In the genomic region with DNA sequence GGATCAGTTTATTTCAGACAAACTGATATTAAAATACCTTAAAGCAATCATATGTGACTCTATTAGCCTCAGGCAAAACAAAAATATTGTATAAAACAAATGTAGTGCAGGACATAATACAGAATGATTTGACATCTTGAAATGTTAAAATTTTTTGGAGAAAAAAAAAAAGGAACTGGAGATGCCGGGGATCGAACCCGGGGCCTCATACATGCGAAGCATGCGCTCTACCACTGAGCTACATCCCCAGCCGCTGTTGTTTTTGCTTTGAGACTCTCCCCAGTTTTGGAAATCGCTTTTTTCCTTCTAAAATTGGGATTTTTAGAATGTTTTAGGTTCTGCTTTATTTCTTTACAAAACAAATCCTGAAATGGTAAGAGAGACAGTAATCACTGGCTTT, we compare ENCODE assay signal across 8 mouse cellular contexts. TPM values are rescaled to one million over a fixed set of nuclear protein-coding genes. Genes with fewer than 3 reads are reported as not detected.
DNase-seq lines count a peak whose midpoint lies in the region; ATAC-seq lines count a peak whose summit lies in the region.

No protein-coding gene starts in this region.

- H3K27ac ChIP-seq in embryonic facial prominence, embryonic 11.5 days (replicated peaks; ENCODE audit: low read depth, low read length) = no peak overlapping the region
- H3K27ac ChIP-seq in heart, embryonic 16.5 days (ENCODE audit: low read length) = no peak overlapping the region; the same call in 1 of the 2 replicates
- H3K27ac ChIP-seq in macrophage = no peak overlapping the region
- no peak overlapping the region for H3K27ac ChIP-seq in stomach, embryonic 14.5 days (ENCODE audit: low read length)

- no peaks in the 10 kb centered on the region for H3K27me3 ChIP-seq in embryonic facial prominence, embryonic 11.5 days (ENCODE audit: control insufficient read depth, insufficient read depth, low read length)
- H3K27me3 ChIP-seq in heart, embryonic 16.5 days (ENCODE audit: control insufficient read depth, insufficient read depth, low read length) = no peaks in the 10 kb centered on the region
- H3K27me3 ChIP-seq in stomach, embryonic 14.5 days (ENCODE audit: control insufficient read depth, insufficient read depth, low read length) = no peaks in the 10 kb centered on the region

- no peak for ATAC-seq in embryonic facial prominence, embryonic 11.5 days (replicated peaks; ENCODE audit: insufficient number of reproducible peaks, low FRiP score, low TSS enrichment, low read depth)
- ATAC-seq in heart, embryonic 16.5 days (replicated peaks; ENCODE audit: extremely low read depth, insufficient read depth, low FRiP score) = peak; percentile 52
- peak; percentile 29; the same call in 1 of the 2 replicates for ATAC-seq in stomach, embryonic 14.5 days (ENCODE audit: insufficient number of reproducible peaks, insufficient read depth, low FRiP score, low read depth)

- no peaks in the 10 kb centered on the region for H3K9me3 ChIP-seq in embryonic facial prominence, embryonic 11.5 days (replicated peaks; ENCODE audit: control insufficient read depth, low read length)
- H3K9me3 ChIP-seq in heart, embryonic 16.5 days (replicated peaks; ENCODE audit: control insufficient read depth, low read length) = no peaks in the 10 kb centered on the region
- H3K9me3 ChIP-seq in stomach, embryonic 14.5 days (ENCODE audit: control insufficient read depth, low read depth, low read length) = no peaks in the 10 kb centered on the region

- no peak overlapping the region for H3K9ac ChIP-seq in embryonic facial prominence, embryonic 11.5 days (replicated peaks; ENCODE audit: low read length)
- peak overlapping the region; percentile 60; the same call in 1 of the 2 replicates for H3K9ac ChIP-seq in heart, embryonic 16.5 days (ENCODE audit: low read length)
- no peak overlapping the region for H3K9ac ChIP-seq in stomach, embryonic 14.5 days (replicated peaks; ENCODE audit: low read depth, low read length)

- peak; percentile 44 for DNase-seq in heart, adult 11 months
- no peak for DNase-seq in heart, postnatal 25 days (ENCODE audit: low spot score)
- peak; percentile 58 for DNase-seq in T-cell, adult 2 months (ENCODE audit: low spot score)
- peak; percentile 84 for DNase-seq in embryonic facial prominence, embryonic 11.5 days (ENCODE audit: low spot score)
- peak; percentile 72 to 74 for DNase-seq in kidney, postnatal 4 days

- intact Hi-C loops in heart, postnatal 25 days (cut with DNase I) = no loop called here

- no peaks in the 10 kb centered on the region for H3K4me1 ChIP-seq in embryonic facial prominence, embryonic 11.5 days (ENCODE audit: control insufficient read depth, insufficient read depth, low read length)
- peaks cover 14% of the 10 kb centered on the region for H3K4me1 ChIP-seq in heart, embryonic 16.5 days (ENCODE audit: control insufficient read depth, insufficient read depth, low read length)
- H3K4me1 ChIP-seq in stomach, embryonic 14.5 days (ENCODE audit: control insufficient read depth, insufficient read depth, low read length) = no peaks in the 10 kb centered on the region

- 0% methylated on average over 7 of the region's 7 CpGs for WGBS in embryonic facial prominence, embryonic 11.5 days
- WGBS in heart, embryonic 16.5 days = under 1% methylated on average over 7 of the region's 7 CpGs
- 0% methylated on average over 7 of the region's 7 CpGs for WGBS in macrophage (ENCODE audit: missing documents)
- under 1% methylated on average over 7 of the region's 7 CpGs for WGBS in stomach, embryonic 14.5 days

- peak overlapping the region; percentile 40 for H3K4me2 ChIP-seq in embryonic facial prominence, embryonic 11.5 days (ENCODE audit: low read depth, low read length)
- H3K4me2 ChIP-seq in heart, embryonic 16.5 days (ENCODE audit: low read depth, low read length) = peak overlapping the region; percentile 78
- peak overlapping the region; percentile 70 for H3K4me2 ChIP-seq in stomach, embryonic 14.5 days (replicated peaks; ENCODE audit: low read depth, low read length)

- H3K4me3 ChIP-seq in embryonic facial prominence, embryonic 11.5 days (ENCODE audit: low read depth, low read length) = peak overlapping the region; percentile 48
- H3K4me3 ChIP-seq in heart, embryonic 16.5 days (ENCODE audit: low read length) = peak overlapping the region; percentile 77
- H3K4me3 ChIP-seq in macrophage (ENCODE audit: inconsistent target) = peak overlapping the region; percentile 54
- H3K4me3 ChIP-seq in stomach, embryonic 14.5 days (ENCODE audit: low read depth, low read length) = peak overlapping the region; percentile 54

- H3K36me3 ChIP-seq in embryonic facial prominence, embryonic 11.5 days (replicated peaks; ENCODE audit: control insufficient read depth, insufficient read depth, low read depth, low read length) = no peaks in the 10 kb centered on the region
- H3K36me3 ChIP-seq in heart, embryonic 16.5 days (ENCODE audit: control insufficient read depth, insufficient read depth) = no peaks in the 10 kb centered on the region
- H3K36me3 ChIP-seq in macrophage (ENCODE audit: inconsistent target) = no peaks in the 10 kb centered on the region
- no peaks in the 10 kb centered on the region for H3K36me3 ChIP-seq in stomach, embryonic 14.5 days (ENCODE audit: control insufficient read depth, insufficient read depth, low read length)

- no peaks in the 10 kb centered on the region for H3K79me2 ChIP-seq in macrophage (ENCODE audit: inconsistent target)

RNA-seq across cellular contexts. Expression of a gene that starts 14.9 kb away (rescaled TPM):
- total RNA-seq in heart, postnatal 25 days (2021) = 1 to 10 TPM; 3.9 to 4.4 TPM
- 15.0 and 16.2 TPM in 2 replicates for polyA plus RNA-seq in embryonic facial prominence, embryonic 11.5 days (2014; fragmentation: Nextera tagmentation; extraction: Ambion mirVana)
- polyA plus RNA-seq in heart, embryonic 16.5 days (2015; fragmentation: Nextera tagmentation; extraction: Ambion mirVana) = 9.2 and 9.4 TPM in 2 replicates
- 1 to 10 TPM in 20 of 26 experiments, under 1 TPM in 6; 0.46 to 3.6 (median 1.9) TPM for total RNA-seq in macrophage (2018; cell fraction: chromatin; rRNA removed)
- total RNA-seq in macrophage (2018; cell fraction: cytosol; rRNA removed) = 1 to 10 TPM; 1.9 to 4.1 (median 3.4) TPM
- total RNA-seq in macrophage (2018; cell fraction: nucleus; rRNA removed) = 1 to 10 TPM in 24 of 26 experiments, under 1 TPM in 2; 0.59 to 4.0 (median 2.2) TPM
- 3.5 to 4.4 TPM (median 3.7 TPM) in 3 replicates for polyA plus RNA-seq in macrophage (2018)
- 12.0 and 12.4 TPM in 2 replicates for polyA plus RNA-seq in stomach, embryonic 14.5 days (2014; fragmentation: Nextera tagmentation; extraction: Ambion mirVana)

RNA-seq across cellular contexts. Expression of a gene that starts 27.2 kb away (rescaled TPM):
- not detected for total RNA-seq in heart, postnatal 25 days (2021)
- polyA plus RNA-seq in embryonic facial prominence, embryonic 11.5 days (2014; fragmentation: Nextera tagmentation; extraction: Ambion mirVana) = 0.24 and 0.35 TPM in 2 replicates
- polyA plus RNA-seq in heart, embryonic 16.5 days (2015; fragmentation: Nextera tagmentation; extraction: Ambion mirVana) = 0.83 and 1.0 TPM in 2 replicates
- total RNA-seq in macrophage (2018; cell fraction: chromatin; rRNA removed) = not detected
- total RNA-seq in macrophage (2018; cell fraction: cytosol; rRNA removed) = not detected
- not detected for total RNA-seq in macrophage (2018; cell fraction: nucleus; rRNA removed)
- not detected in 3 replicates for polyA plus RNA-seq in macrophage (2018)
- 0.17 TPM in 1 of 2 replicates, not detected in the other for polyA plus RNA-seq in stomach, embryonic 14.5 days (2014; fragmentation: Nextera tagmentation; extraction: Ambion mirVana)

RNA-seq across cellular contexts. Expression of a gene that starts 50.1 kb away (rescaled TPM):
- total RNA-seq in heart, postnatal 25 days (2021) = not detected
- 1.1 and 1.4 TPM in 2 replicates for polyA plus RNA-seq in embryonic facial prominence, embryonic 11.5 days (2014; fragmentation: Nextera tagmentation; extraction: Ambion mirVana)
- polyA plus RNA-seq in heart, embryonic 16.5 days (2015; fragmentation: Nextera tagmentation; extraction: Ambion mirVana) = 0.29 and 0.34 TPM in 2 replicates
- total RNA-seq in macrophage (2018; cell fraction: chromatin; rRNA removed) = not detected
- total RNA-seq in macrophage (2018; cell fraction: cytosol; rRNA removed) = not detected
- not detected for total RNA-seq in macrophage (2018; cell fraction: nucleus; rRNA removed)
- not detected in 3 replicates for polyA plus RNA-seq in macrophage (2018)
- polyA plus RNA-seq in stomach, embryonic 14.5 days (2014; fragmentation: Nextera tagmentation; extraction: Ambion mirVana) = 0.22 and 0.30 TPM in 2 replicates
